Mouse (Mus musculus): Measurements from ENCODE around the gene Smyd3.

Gene Smyd3

GRCm38 (mm10) chr1:179229515-179229914 lies 288.3 kb downstream of the Smyd3 start:
- DNase-seq (ENCODE audit: low read depth, low spot score) = no peak

GRCm38 (mm10) chr1:179220290-179220689 lies 297.6 kb downstream of the Smyd3 start:
- DNase-seq (ENCODE audit: low read depth, low spot score) = no peak

GRCm38 (mm10) chr1:179218061-179218460 lies 299.8 kb downstream of the Smyd3 start:
- DNase-seq (ENCODE audit: low read depth, low spot score) = no peak

GRCm38 (mm10) chr1:179217036-179217435 lies 300.8 kb downstream of the Smyd3 start:
- DNase-seq (ENCODE audit: low read depth, low spot score) = no peak

- DNase-seq (ENCODE audit: low read depth, low spot score) = no peak
Observed at GRCm38 (mm10) chr1:179213381-179213780, 304.5 kb downstream of the Smyd3 start.

GRCm38 (mm10) chr1:179212295-179212694 lies 305.5 kb downstream of the Smyd3 start:
- DNase-seq (ENCODE audit: low read depth, low spot score) = no peak

GRCm38 (mm10) chr1:179211313-179211712 lies 306.5 kb downstream of the Smyd3 start:
- no peak for DNase-seq (ENCODE audit: low read depth, low spot score)

- no peak for DNase-seq (ENCODE audit: low read depth, low spot score)
Observed at GRCm38 (mm10) chr1:179207846-179208595, 309.8 kb downstream of the Smyd3 start.

- DNase-seq (ENCODE audit: low read depth, low spot score) = no peak
Observed at GRCm38 (mm10) chr1:179207180-179207741, 310.6 kb downstream of the Smyd3 start.

GRCm38 (mm10) chr1:179198517-179199200 lies 319.2 kb downstream of the Smyd3 start:
- no peak for DNase-seq (ENCODE audit: low read depth, low spot score)

- no peak for DNase-seq (ENCODE audit: low read depth, low spot score)
Observed at GRCm38 (mm10) chr1:179197821-179198516, 319.9 kb downstream of the Smyd3 start.

- DNase-seq (ENCODE audit: low read depth, low spot score) = no peak
Observed at GRCm38 (mm10) chr1:179197156-179197555, 320.7 kb downstream of the Smyd3 start.

- no peak for DNase-seq (ENCODE audit: low read depth, low spot score)
Observed at GRCm38 (mm10) chr1:179196422-179196821, 321.4 kb downstream of the Smyd3 start.

GRCm38 (mm10) chr1:179192781-179193180 lies 325.1 kb downstream of the Smyd3 start:
- no peak for DNase-seq (ENCODE audit: low read depth, low spot score)

GRCm38 (mm10) chr1:179190837-179191236 lies 327.0 kb downstream of the Smyd3 start:
- no peak for DNase-seq (ENCODE audit: low read depth, low spot score)

- DNase-seq (ENCODE audit: low read depth, low spot score) = no peak
Observed at GRCm38 (mm10) chr1:179187171-179187570, 330.7 kb downstream of the Smyd3 start.

GRCm38 (mm10) chr1:179184631-179185030 lies 333.2 kb downstream of the Smyd3 start:
- DNase-seq (ENCODE audit: low read depth, low spot score) = no peak

GRCm38 (mm10) chr1:179183499-179183898 lies 334.3 kb downstream of the Smyd3 start:
- no peak for DNase-seq (ENCODE audit: low read depth, low spot score)

GRCm38 (mm10) chr1:179180546-179180945 lies 337.3 kb downstream of the Smyd3 start:
- no peak for DNase-seq (ENCODE audit: low read depth, low spot score)

GRCm38 (mm10) chr1:179176861-179177658 lies 340.8 kb downstream of the Smyd3 start:
- no peak for DNase-seq (ENCODE audit: low read depth, low spot score)

- DNase-seq (ENCODE audit: low read depth, low spot score) = no peak
Observed at GRCm38 (mm10) chr1:179174241-179174640, 343.6 kb downstream of the Smyd3 start.
